Mouse (Mus musculus) heart, adult 9 months (tissue): ENCODE measurements around the gene Pkm.

Experiments
- DNase-seq, 2 experiments: peaks; one replicate each; pipeline ENCODE4 v3.0.0; 2022; ENCODE audit warnings: low spot score in 2 of 2

Pkm gene

GRCm38 (mm10) chr9:59655958-59656634 is at the start of gene Pkm:
Gene Pkm (plus strand): TSS chr9:59656368.
- peak; percentile 98 to 99 for DNase-seq

GRCm38 (mm10) chr9:59610950-59611349 is 45.2 kb upstream of the Pkm start:
- DNase-seq, result no peak

GRCm38 (mm10) chr9:59615797-59616196 is 40.4 kb upstream of the Pkm start:
- DNase-seq, result no peak

GRCm38 (mm10) chr9:59616622-59617306 is 39.4 kb upstream of the Pkm start, which contains the start of gene Parp6:
Gene Parp6 (plus strand): TSS chr9:59617284.
- DNase-seq, result peak; percentile 99 to 100

- peak in 1 of 2 experiments; percentile 23 for DNase-seq
Measured at GRCm38 (mm10) chr9:59617307-59617973, 38.7 kb upstream of the Pkm start.

GRCm38 (mm10) chr9:59638372-59638771 is 17.8 kb upstream of the Pkm start:
- DNase-seq, result no peak

GRCm38 (mm10) chr9:59639936-59640335 is 16.2 kb upstream of the Pkm start:
- no peak for DNase-seq

GRCm38 (mm10) chr9:59641320-59641719 is 14.8 kb upstream of the Pkm start:
- DNase-seq, result no peak

- DNase-seq, result no peak
Measured at GRCm38 (mm10) chr9:59649911-59650310, 6.3 kb upstream of the Pkm start.

- no peak for DNase-seq
Measured at GRCm38 (mm10) chr9:59653371-59653770, 2.8 kb upstream of the Pkm start.

- no peak for DNase-seq
Measured at GRCm38 (mm10) chr9:59654450-59654983, 1.7 kb upstream of the Pkm start.

GRCm38 (mm10) chr9:59656635-59657617 is 758 bp downstream of the Pkm start:
- peak; percentile 63 to 67 for DNase-seq

GRCm38 (mm10) chr9:59658146-59658545 is 2.0 kb downstream of the Pkm start:
- no peak for DNase-seq

GRCm38 (mm10) chr9:59659036-59660026 is 3.2 kb downstream of the Pkm start:
- DNase-seq, result peak; percentile 78 to 83

GRCm38 (mm10) chr9:59660421-59660820 is 4.3 kb downstream of the Pkm start:
- peak; percentile 62 to 69 for DNase-seq

- no peak for DNase-seq
Measured at GRCm38 (mm10) chr9:59661298-59661975, 5.3 kb downstream of the Pkm start.

GRCm38 (mm10) chr9:59663226-59663625 is 7.1 kb downstream of the Pkm start:
- no peak for DNase-seq

GRCm38 (mm10) chr9:59663957-59664356 is 7.8 kb downstream of the Pkm start:
- no peak for DNase-seq

GRCm38 (mm10) chr9:59664664-59665256 is 8.6 kb downstream of the Pkm start:
- DNase-seq, result no peak
